Mouse (Mus musculus): ENCODE measurements around the gene Cox7a2. TPM values are rescaled to one million over a fixed set of nuclear protein-coding genes. Genes with fewer than 3 reads are reported as not detected.
A peak's percentile ranks its signal among the peaks of the same experiment; 100 is the strongest.

Cox7a2 gene
- 100 to 1,000 TPM; 198 to 259 TPM for polyA plus RNA-seq (2017; shearing (Covaris generic))

DNA sequence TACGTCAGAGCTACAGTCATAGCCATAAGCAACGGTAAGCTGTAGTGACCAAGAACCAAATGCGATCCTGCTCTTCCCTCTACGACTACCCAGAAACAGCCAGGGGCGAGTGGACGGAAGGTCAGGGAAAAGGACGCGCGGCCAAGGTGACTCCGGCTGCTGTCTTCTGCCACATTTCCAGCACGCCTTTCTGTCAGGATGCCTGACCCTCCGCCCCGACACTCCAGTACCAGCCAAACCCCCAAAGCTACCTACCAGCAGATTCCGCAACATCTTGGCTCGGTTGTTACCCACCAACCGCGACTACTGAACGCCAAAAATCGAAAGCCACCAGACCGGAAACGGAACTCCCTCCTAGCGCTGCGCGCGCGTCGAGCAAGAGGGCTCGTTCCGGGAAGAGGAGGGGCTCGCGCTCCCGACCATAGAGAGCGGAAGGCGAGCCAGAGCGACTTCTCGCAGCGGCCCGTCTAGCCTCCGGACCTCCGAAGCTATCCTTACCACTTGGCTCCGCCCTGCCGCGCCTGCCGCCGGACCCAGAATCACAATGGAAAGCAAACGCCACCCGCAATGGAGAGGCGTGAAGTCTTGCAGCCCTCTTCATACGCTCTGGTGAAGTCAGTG is at the start of gene Cox7a2:
Gene Cox7a2, minus strand, starts transcription at position 494 of the 621 bp plus-strand sequence.
- ATAC-seq = peak; percentile 98

GRCm38 (mm10) chr9:79809411-79809810 is 49.7 kb upstream of the Cox7a2 start:
- no peak for ATAC-seq

DNA sequence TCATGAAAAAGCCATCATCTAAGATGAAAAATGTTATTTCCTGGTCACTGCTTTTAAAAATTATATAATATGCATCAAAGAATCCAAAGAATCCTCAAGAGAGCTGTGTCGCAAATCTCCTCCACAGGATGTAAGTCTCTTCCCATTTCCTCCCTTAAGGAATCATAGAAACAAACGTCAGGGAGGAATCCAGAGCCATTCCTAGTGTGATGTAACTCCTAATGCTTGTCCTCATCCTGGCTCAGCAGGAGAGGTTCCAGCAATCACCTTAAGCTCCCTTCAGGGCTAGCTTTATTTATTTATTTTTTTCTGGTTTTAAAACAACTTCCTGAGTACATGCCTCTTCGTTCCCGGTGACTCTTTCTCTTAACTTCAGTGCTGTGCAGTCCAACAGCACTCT is 47.5 kb upstream of the Cox7a2 start:
- no peak for ATAC-seq

GRCm38 (mm10) chr9:79806317-79807075 is 46.8 kb upstream of the Cox7a2 start:
- peak; percentile 71 for ATAC-seq

DNA sequence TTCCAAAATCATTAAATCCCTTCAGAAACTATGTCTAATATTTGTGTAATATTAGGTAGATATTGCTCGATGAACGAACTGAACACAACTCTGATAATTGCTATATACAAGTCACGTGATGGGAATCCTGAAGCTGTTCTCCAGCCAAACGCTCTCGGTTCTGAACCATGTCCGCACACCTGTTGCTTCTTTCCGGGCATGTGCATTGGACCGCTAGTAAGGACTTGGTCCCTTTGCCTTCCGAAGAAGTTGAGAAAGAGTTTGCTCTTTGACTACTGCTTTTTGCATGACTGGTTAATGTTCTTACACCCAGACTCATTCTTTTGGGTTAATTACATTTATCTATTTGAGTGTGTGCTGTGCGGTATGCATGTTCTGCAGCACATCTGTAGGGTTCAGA is 45.7 kb upstream of the Cox7a2 start:
- ATAC-seq = no peak

GRCm38 (mm10) chr9:79796461-79797135 is 36.9 kb upstream of the Cox7a2 start:
- no peak for ATAC-seq

DNA sequence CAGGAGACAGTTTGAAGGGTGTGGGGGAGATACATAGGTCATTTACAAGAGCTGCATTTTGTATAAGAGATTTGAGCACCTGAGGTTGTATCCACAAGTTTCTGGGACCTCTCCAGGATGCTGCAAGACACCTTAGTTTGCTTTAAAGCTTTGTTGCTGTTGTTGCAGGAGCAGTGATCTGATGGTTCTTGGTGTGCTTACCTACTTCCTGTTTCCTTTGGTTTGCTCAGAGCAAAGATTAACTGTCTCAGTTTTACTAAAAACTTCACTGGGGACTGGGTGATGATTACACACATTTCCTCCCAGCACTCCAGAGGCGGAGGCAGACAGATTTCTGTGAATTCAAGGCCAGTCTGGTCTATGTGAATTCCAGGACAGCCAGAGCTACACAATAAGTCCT is 35.4 kb upstream of the Cox7a2 start:
- ATAC-seq = peak; percentile 63

GRCm38 (mm10) chr9:79792841-79793835 is 33.5 kb upstream of the Cox7a2 start, which contains the start of gene Tmem30a:
Gene Tmem30a (minus strand): TSS chr9:79793507.
- peak; percentile 69 for ATAC-seq

DNA sequence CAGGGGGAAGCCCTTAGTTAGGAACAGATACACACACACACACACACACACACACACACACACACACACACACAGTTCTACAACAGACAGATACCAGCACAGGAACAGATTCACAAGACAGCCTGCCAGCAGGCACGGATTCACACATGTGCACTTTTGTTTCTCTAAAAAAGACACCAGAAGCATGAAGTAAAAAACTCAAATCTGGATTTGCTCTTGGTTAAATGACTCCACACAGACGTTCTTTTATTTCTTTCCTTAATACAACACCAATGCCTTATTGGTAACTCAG is 26.1 kb upstream of the Cox7a2 start:
- no peak for ATAC-seq

- ATAC-seq = no peak
Measured at GRCm38 (mm10) chr9:79784934-79785793, 25.5 kb upstream of the Cox7a2 start.

- no peak for ATAC-seq
Measured at GRCm38 (mm10) chr9:79784439-79784838, 24.8 kb upstream of the Cox7a2 start.

DNA sequence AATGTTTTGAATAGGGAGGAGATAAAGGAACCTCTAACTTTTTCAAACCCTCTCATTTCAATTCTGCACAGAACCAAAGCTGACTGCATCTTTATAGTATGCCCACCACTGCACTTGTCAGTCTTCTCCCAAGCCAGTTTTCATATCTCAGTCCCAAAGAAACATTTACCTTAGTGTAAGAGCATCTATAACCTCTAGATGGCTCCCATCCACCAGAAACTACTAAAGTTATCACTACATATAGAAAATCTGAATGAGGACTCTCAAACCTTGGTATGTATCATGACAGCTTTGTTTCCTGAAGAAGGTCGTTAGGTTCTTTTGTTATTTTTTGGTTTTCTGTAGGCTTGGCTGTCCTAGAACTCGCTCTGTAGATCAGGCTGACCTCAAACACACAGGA is 19.7 kb upstream of the Cox7a2 start:
- ATAC-seq = peak; percentile 78

- no peak for ATAC-seq
Measured at GRCm38 (mm10) chr9:79766991-79767545, 7.4 kb upstream of the Cox7a2 start.

DNA sequence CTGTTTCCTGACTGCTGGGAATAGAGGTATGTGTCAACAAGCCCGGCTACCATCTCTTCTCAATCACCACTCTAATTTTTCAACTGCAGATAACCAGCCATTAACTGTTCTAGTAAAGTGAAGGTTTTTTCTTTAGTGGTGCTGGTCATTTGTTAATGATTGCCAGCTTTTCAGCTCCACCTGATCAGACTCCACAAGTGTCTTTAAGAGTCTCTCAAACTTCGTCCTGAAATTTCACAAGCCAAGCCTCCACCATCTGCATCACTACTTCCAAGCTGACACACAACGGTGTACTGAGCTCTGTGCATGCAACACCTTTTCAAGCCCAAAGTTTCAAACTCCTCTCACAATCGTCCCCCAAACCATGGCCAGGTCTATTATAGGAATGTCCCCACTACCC is 5.7 kb upstream of the Cox7a2 start:
- no peak for ATAC-seq

DNA sequence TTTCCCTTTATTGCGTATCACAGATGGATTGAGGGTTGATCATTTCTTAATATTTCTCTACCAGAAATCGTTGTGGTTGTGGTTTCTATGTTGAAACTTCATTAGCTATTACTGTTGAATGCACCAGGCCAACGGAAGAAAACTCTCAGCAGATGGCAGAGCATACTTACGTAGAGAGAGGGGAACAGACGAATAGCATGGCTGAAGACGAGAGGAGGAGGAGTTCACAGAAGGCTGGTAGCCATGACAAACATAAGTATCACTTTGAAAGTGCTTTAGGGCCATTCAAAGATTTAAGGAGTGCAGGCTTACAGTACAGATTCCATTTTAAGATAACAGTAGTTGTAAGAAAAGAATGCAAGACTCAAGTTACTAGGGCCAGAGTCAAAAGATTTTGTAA is 2.8 kb upstream of the Cox7a2 start:
- ATAC-seq = no peak

GRCm38 (mm10) chr9:79760076-79760475 is 398 bp upstream of the Cox7a2 start:
- peak; percentile 24 for ATAC-seq

DNA sequence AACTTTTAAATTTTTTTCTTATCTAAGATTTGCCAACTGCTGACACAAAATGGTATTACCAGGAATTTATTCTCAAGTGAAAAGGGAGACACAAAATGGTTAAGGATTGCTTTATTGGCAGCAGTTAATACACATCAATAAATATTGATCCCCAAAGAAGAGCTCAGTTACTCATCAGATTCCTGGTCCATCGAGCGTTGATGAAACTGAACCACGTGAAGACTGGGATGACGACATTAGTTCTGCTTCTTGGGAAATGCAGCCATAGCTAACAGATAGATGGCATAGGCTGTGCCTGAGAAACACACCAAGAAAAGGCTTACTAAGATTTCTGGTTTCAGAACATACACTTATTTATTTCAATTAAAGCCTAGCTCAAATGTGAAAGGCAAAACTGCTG is 4.4 kb downstream of the Cox7a2 start:
- no peak for ATAC-seq

GRCm38 (mm10) chr9:79751846-79752245 is 7.8 kb downstream of the Cox7a2 start:
- no peak for ATAC-seq

DNA sequence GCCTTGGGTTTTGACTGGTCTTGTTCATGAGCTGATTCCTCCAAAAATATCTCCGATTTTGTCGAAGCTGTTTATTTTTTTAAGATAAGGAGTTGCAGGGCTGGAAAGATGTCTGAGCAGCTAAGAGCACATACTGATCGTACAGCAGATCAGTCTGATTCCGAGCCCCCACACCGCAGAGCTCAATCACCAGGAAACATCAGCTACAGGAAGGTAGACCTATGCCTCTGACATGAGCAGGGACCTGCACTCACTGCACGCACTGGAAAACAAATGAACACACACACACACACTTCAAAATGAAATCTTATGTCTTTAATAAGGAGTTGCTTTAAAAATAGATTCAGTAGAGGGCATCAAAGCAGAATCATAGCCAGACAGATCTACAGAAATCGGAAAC is 9.0 kb downstream of the Cox7a2 start:
- ATAC-seq = no peak

DNA sequence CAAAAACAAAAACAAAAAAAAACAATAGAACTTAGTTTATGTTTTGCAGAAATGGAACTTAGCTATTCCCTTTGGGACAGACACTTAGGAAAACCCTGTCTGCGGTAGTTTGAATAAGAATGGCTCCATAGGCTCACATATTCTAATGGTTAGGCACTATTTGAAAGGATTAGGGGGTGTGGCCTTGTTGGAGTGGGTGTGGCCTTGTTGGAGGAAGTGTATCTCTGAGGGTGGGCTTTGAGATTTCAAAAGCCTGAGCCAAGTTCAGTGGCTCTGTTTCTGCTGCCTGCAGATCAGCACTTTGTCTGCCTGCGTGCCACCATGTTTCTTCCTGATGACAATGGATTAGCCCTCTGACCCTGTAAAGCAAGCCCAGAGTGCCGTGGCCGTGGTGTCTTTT is 14.6 kb downstream of the Cox7a2 start:
- no peak for ATAC-seq

DNA sequence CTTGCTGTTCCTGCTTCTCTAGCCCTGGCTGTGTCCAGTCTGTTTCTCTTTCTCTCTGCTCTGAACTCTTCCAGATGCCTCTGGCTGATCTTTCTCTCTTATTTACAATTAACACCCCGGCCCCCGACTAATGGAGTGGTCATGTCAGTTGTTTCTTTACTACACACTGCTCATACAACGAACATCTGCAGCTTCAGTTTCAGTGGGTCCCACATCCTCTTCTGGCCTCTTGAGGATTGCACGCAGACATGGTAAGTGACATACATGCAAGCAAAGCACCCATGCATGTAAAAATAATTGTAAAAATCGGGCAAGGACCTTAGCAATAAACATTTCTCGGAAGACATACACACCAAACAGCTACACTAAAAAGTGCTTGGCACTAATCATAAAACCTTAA is 24.1 kb downstream of the Cox7a2 start:
- ATAC-seq = no peak
